Mouse (Mus musculus): Measurements from ENCODE around the gene Eda2r.
A peak's percentile ranks its signal among the peaks of the same experiment; 100 is the strongest.

Eda2r gene

DNA sequence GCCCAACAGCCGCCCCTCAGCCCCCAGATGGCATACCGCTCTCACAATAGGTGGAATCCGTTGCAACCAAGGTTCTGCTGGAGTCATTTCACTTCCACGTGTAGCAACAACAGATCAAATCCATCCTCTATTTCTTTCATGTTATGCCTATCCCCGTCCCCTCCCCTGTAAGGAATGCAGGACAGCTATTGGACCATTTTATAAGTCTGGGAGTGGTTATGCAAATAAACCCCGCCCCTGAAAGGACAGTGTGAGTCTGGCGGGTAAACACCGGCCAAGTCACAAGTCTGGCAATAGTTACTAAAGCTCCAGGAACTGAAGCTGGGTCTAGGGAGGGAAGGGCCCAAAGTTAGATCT lies at the start of gene Eda2r:
Eda2r (minus strand) TSS at position 152 of the 357 bp plus-strand sequence.
- DNase-seq = peak; percentile 79

DNA sequence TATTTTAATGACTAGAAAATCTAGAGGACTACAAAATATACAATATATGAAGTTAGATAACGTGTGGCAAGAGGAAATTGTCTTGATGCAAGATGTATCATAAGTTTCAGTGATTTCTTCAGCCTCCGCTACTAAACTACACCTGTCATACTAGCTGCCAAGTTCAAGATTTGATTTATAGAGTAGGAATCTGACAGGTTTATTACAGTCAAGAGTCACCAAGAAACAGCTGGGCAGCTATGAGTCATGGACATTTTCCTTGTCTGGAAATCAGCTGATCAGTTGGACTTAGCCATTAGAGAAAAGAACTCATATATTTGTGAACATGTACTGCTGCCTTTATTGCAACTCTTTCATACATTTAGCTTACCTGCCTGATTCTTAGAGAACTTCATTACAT lies 20.9 kb upstream of the Eda2r start:
- DNase-seq = no peak

DNA sequence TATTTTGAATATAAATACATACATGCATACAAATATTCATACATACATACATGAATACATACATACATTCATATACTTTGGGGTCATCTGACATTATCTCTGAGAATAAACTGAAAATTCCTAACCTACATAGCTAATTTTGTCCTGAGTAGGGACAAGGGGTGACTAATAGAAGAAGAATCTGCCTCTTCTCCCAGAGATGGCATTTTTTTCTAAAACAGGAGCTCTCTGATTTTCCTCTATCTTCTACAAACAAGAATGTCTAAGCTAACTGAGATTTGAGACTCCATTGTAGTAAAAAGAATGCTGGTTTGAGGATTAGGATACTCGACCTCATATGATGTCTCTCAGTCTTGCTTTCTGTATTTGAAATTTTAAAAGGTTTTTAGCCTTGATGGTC lies 1.1 kb upstream of the Eda2r start:
- no peak for DNase-seq

DNA sequence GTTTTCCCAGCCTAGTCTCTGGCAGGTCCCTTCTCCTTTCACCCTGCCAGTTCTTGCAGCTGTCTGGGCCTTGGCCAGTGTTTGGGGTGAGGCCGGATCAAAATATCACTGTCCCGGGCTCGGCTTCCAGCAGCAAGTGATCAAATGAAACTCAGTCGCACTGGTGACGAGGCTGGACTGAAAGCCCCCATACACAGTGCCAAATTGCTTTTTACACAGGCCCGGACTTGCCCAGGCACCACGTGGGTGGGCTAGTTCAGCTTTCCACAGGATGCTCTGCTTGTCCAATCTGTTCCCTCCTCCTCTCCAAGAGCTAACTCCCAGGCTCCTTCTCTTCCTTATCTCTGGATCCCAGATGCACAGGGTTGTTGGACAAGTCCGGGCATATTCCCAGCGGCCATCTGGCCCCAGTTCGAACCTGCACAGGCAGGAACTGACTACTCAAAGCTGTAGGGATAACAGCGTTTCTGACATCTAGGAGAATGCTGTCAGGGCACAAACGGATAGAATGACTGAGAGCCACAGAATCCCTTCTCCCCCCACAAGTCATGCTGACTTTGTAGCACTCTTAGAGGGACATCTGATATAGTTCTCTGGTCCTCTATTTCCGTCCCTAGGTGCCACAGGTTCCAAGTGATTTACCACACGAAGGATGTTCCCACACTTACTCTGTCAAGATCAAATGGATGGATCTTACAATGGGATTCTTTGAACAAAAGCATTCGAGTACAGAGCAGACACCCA lies 523 bp downstream of the Eda2r start:
- peak; percentile 44 for DNase-seq

DNA sequence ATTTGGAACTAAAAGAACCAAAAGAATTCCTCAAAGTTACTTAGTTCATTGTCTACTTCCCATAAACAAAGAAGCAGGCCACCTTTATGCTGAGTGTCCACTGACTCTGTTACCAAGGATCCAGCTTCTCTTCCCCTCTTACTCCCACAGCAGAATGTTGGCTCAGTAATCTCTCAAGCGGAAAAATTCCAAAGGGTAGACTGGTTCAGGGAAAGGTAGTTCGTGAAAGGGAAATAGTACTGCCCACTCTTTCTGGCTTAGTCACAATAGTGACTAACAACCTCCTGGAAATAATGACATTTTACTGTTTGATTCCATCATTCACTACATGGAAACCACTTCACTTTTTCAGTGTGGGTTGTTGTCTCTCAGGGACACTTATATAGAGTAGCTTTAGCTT lies 4.2 kb downstream of the Eda2r start:
- DNase-seq = no peak

DNA sequence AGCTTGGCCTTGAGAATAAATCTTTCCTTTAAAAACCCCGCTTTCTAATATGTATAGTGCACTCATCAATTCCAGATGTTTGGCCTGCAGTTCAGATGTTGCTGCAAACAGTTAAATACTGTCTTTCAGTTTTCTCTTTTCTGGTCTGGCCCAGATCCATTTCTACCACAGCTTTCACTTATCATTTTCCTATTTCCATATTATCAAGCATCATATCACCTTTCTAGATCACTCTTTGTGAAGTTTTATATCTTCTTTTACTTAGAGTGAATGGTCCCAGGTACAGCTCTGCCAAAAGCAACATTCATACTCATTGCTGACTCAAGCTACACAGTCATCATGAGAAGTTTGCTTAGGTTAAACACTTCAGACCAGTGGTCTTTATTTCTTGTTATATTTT lies 7.8 kb downstream of the Eda2r start:
- DNase-seq = no peak

DNA sequence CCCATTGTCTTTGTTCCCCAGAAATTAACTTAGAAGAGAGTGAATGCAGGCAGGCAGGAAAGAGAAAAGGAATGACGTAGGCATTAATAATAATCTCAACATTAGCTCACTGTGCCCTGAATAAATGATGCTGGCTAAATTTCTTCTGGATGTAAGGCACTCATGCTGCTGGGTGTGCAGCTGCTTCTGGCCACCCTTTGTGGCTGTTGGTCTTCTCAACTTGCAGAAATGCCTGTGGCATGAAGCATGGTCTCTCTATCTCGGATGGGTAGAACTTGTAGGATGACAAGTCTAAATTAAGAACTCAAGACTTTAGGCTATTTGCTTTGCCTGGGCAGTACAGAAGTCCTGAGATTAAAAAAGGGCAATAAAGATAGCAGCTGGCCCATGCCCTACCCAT lies 8.3 kb downstream of the Eda2r start:
- DNase-seq = no peak

DNA sequence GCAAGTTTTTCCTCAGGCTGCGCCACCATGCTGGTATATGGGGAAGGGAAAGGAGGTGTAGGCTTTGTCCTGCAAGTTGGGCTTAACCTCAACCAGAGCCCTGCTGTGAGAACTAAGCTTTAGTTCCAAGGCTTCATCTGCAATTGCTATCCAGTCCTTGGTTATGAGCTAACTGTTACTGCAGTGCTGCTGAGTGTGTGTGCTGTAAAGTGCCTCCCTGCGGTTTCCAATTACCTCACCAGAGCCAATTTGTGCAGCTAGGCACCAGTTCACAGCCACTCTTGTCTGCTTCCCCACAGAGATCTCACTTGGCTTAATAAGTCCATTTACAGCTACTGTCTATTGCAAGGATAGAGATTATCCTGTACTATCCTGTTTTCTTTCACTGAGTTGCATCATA lies 16.1 kb downstream of the Eda2r start:
- no peak for DNase-seq

DNA sequence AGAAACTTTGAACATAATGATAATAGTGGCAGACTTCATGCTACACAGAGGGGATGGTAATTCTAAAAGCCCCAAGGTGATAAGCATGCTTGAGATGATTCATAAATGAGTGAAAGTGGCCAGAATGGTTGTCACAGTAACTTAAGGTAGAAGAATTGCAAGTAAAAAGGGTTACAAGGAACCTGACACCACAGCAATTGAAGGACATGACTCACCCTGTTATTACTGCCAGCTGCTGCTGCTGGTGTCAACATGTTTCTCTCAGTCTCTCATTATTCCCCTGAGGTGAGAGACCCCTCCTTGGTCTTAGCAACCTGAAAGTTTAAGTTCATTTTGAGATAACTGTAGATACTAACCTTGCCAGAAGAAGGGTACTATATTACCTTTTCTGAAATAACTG lies 49.1 kb downstream of the Eda2r start:
- no peak for DNase-seq

Data from retina, postnatal 1 day (tissue).